Mouse (Mus musculus): ENCODE results near the gene Igdcc4.
A peak's percentile ranks its signal among the peaks of the same experiment; 100 is the strongest.

Gene Igdcc4

DNA sequence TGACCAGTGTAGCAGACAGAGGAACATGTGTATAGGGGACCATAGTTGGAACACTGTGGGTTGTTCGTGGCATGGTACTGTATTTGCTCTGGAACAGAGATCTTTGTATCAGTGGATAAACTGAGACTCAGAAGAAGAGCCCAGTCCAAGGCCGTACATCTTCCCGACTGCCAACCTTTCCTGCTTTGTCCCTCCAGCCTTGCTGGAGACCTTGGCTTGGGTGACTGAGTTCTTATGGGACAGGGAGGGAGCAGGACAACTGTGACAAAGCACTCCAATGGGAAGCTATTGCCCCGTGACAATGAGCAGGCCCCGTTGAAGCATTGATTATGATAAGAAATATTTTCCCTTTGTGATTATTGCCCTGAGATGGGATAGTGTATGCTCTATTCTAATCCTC is 10.4 kb downstream of the Igdcc4 start:
- no peak for DNase-seq (ENCODE audit: low read depth)

DNA sequence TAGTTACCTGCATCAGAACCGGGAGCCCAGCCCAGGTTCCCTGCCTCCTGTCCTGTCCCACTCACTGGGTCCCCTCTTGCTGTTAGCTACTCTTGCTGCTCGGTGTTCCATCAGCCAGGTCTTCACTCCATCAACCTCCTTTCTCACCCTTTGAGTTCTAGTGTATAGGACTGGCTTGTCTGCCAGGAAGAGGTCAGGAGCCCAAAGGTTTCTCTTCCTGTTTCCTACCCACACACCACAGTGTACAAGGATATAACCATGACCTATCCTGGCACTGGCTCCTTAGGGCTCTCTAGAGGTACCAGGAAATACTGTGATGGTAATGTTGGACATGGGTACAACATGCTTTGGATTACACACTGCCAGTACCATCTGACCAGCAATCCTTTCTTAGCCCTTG is 12.4 kb downstream of the Igdcc4 start:
- DNase-seq (ENCODE audit: low read depth): no peak

DNA sequence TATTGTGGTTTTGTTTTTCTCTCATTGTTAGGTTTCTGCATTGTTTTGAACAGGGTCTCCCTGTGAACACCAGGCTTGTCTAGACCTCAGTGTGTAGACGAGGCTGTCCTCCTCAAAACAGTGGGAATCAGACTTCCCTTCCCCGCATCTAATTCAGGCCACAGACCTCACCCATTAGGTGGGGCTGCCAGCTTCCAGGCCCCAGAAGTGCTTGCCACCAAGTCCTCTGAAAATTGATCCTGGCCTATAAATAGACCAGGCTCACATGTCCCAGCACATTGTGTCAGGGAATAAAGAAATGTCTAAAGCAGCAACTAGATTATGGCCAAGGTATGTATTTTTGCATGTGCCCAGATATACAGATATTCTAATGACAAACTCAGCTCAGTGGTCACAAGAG is 14.6 kb downstream of the Igdcc4 start:
- DNase-seq (ENCODE audit: low read depth): no peak

DNA sequence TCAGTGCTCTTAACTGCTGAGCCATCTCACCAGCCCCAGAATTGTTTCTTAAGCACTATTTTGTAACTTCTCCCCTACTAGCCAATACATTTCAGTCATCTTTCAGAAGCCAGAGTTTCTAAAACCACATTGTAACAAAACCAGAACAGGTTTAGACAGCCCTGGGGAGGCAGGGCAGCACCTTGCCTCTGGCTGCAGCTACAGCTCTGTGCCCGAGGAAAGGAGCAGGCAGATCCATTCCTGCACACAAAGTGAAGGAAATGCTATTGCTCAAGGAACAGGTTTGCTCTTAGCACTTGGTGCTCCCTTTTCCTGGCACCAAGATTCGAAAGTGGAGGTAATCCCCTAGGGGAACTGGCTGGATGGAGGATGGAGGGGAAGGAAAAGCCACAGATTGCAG is 16.2 kb downstream of the Igdcc4 start:
- DNase-seq (ENCODE audit: low read depth): no peak

DNA sequence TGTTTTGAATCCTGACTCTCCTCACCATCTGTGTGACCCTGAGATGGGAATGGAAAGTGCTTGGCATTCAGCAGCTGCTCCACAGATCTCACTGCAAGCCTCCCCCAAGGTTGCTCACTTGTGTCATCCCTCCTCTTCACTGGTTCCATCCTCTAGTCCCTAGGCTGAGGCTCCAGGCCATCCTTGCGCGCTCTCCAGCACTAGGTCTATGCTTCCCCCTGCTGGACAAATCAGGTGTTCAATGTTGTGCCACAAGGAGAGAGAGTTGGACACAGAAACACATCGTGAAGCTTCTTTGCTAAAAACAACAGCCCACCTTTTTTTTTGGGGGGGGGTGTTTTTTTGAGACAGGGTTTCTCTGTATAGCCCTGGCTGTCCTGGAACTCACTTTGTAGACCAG is 19.6 kb downstream of the Igdcc4 start:
- peak; percentile 63 for DNase-seq (ENCODE audit: low read depth)

DNA sequence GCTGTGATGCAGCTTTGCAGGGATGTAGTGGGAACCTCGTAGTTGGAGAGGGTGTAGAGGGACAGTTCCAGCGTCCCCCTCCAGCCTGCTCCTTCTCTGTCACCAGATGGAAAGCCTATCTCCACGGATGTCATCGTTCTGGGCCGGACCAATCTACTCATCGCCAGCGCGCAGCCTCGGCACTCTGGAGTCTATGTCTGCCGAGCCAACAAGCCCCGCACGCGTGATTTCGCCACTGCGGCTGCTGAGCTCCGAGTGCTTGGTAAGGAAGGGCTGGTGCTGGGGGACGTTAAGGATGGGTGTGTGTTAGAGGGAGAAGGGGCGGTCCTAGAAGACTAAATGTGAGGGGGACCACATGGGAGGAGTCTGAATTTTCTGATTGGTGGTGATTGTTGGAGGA is 21.3 kb downstream of the Igdcc4 start:
- DNase-seq (ENCODE audit: low read depth): no peak

DNA sequence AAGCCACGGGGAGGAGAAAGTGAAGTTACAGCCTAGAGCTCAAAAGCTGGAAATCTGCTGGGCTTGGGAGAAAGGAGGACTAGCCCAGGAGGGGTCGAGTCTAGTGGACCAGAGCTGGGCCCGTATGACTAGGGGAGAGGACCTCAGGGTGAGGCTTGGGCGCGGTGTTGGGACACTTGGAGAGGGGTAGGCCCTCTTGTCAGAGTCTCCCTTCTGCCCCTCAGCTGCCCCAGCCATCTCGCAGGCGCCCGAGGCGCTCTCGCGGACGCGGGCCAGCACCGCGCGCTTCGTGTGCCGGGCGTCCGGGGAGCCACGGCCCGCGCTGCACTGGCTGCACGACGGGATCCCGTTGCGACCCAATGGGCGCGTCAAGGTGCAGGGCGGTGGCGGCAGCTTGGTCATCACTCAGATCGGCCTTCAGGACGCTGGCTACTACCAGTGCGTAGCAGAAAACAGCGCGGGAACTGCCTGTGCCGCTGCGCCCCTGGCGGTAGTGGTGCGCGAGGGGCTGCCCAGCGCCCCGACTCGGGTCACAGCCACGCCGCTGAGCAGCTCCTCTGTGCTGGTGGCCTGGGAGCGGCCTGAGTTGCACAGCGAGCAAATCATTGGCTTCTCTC is 22.4 kb downstream of the Igdcc4 start:
- peak; percentile 33 for DNase-seq (ENCODE audit: low read depth)

DNA sequence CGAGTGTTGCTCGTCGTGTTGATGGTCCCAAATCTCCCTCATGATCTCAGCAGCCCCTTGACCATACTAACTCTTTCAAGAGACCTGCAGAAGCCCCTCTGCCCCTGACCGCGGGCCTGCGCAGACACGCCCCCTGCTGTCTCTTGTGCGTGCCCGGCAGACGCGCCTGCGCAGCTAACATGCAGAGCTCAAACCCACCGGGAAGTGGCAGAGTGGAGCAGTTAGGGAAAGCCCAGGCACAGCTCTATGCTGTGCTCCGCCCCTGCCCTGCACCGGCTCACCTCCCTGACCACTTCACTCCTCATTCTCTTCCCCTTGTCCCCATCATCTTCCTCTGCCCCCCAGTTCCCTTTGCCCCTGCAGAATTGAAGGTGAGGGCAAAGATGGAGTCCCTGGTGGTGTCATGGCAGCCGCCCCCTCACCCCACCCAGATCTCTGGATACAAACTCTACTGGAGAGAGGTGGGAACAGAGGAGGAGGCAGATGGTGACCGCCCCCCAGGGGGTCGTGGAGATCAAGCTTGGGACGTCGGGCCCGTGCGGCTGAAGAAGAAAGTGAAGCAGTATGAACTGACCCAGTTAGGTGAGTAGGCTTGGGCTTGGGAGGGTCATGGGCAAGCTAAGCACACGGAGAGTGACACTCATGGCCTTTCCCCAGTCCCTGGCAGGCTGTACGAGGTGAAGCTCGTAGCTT is 27.0 kb downstream of the Igdcc4 start:
- no peak for DNase-seq (ENCODE audit: low read depth)

DNA sequence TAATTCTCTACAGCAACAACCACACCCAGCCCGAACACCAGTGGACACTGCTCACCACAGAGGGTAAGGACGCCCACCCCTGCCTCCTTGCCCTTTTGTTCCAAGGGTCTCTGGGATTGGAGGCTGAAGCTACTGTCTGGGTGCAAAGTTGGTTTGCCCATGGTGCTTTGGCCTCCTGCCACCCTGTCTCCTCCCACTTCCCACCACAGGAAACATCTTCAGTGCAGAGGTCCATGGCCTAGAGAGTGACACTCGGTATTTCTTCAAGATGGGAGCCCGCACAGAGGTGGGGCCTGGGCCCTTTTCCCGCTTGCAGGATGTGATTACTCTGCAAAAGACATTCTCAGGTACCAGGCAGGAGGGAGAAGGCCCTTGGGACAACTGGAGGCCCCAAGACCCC is 30.4 kb downstream of the Igdcc4 start:
- no peak for DNase-seq (ENCODE audit: low read depth)

DNA sequence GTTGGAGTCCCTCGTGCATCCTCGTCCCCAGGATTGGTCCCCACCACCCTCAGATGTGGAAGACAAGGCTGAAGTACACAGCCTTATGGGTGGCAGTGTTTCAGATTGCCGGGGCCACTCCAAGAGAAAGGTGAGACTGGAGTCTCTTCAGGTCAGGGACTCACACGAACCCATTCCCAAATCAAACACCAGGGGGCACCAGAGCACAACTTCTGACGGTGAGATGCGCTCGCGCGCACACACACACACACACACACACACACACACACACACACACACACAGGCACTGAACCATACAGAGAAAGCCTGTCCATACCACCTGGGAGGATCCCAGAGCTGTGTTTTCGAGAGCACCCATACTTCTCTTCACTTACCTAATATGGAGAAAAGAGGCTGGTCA is 32.5 kb downstream of the Igdcc4 start:
- DNase-seq (ENCODE audit: low read depth): peak; percentile 90

DNA sequence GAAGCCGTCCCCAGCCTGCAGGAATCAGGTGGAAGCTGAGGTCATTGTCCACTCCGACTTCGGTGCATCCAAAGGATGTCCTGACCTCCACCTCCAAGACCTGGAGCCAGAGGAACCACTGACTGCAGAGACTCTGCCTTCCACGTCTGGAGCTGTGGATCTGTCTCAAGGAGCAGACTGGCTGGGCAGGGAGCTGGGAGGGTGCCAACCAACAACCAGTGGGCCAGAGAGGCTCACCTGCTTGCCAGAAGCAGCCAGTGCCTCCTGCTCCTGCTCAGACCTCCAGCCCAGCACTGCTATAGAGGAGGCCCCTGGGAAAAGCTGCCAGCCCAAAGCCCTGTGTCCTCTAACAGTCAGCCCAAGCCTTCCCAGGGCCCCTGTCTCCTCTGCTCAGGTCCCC is 33.8 kb downstream of the Igdcc4 start:
- DNase-seq (ENCODE audit: low read depth): no peak

DNA sequence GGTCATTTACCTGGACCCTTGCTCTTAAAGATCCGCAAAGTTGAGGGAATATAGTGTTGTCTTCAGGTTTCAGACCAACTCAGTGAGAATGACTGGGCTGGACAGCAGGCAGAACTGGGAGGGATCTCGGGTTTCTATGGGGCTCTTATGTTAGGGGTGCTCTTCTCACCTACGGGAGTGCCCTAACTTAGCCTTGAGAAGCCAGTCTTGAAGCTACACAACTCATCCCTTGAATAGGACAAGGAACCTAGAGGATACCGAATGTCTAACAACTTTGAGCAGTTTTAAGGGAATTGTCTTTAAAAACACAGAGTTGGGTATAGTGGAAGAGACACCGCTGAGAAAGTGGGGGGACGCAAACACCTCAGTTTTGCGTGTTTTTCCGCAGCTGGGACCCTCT is 39.2 kb downstream of the Igdcc4 start:
- no peak for DNase-seq (ENCODE audit: low read depth)

DNA sequence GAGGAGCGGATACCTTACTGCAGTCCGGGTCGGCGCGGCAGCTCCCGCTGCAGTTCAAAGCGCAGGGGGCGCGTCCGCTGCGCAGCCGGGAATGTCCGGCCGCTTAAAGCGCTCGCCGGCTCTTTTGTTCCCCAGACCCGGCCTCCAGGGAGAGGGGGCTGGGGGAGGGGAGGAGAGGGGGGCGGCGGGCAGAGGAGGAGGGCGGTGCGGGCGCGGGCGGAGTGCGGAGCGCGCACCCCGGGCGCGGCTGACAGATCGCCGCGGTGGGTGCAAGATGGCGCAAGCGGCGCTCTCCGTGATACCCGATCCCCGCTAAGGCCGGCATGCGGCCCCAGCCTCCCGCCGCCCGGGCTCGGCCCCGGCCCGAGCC is 39.6 kb downstream of the Igdcc4 start, which contains the start of gene Igdcc3:
Gene Igdcc3 (plus strand): TSS at position 254 of the 370 bp plus-strand sequence.
- no peak for DNase-seq (ENCODE audit: low read depth)

DNA sequence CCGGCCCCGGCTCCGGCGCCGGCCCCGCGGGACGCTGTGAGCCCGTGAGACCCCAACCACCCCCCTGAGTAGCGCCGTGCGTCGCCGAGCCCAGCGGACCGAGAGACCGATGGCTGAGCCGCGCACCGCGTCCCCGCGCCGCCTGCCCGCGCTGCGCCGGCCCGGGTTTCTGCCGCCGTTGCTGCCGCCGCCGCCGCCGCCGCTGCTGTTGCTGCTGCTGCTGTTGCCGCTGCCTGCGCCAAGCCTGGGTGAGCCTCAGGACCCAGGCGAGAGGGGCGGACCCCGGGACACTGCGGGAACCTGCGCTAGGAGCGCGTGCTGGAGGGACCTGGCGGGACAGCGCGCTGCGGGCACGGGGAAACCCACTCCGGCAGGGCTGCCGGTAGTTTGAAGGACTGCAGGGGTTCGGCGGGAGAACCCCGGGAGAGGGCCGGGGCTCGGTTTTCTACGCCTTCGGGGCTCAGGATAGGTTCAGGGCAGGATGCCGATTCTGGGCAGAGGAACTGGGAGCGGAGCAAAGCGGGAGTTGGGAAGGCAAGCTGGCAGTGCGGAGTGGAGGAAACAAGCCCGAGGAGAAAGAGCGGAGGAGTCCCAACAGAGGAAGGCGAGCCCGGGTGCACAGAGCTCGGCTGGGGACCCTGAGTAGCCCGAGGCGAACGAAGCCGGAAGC is 40.2 kb downstream of the Igdcc4 start:
- DNase-seq (ENCODE audit: low read depth): peak; percentile 29

DNA sequence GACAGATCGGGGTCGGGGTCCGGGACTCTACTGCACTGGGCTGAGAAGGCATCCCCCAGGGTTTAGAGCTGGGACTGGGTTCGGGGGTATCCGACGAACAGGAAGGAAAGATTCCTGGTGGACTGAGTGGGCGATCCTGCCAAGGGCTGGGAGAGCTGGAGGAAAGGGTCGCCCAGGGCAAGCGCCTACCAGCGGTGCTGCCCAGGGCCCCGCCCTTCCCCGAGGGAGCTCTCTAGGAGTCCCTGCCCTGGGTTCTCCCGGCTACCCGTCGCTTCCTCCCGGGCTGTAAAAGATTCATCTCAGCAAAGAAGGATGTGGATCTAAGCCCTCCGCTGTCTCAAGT is 40.7 kb downstream of the Igdcc4 start:
- no peak for DNase-seq (ENCODE audit: low read depth)

DNA sequence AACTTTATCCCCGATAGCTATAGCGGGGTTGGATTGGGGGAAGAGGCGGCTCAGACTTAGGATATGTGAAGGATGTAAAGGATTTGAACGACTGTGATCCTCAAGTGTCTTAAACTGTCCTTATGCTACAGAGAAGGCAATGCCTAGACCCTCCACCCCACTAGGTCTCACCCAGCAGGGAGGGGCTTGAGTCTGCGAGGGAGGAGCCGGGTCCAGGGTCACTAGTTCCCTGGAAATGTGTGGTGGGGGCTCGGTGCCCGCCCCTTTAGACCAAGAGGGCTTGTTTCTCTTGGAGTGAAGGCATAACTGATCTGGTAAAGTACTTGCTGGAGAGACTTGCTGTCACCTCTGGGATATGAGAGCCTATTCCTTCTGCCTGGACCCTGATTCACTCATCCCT is 41.1 kb downstream of the Igdcc4 start:
- no peak for DNase-seq (ENCODE audit: low read depth)

DNA sequence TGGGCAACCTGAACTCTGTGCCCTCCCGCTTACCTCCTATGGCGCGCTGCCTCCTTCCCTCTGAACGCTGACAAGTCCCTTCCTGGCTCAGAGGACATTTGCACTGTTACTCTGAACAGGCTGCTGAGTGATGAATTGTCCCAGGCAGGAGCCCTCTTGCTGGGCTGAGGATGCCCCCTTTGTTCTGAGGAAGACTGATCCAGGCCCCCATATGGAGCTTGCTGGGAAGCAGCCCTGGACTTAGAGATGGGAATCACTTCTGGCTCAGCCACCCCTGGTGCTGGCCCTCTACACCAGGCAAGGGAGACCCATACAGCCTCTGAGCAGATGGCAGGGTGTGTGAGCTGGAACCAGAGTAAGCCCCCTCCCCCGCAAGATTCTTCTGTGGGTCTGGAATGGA is 44.7 kb downstream of the Igdcc4 start:
- no peak for DNase-seq (ENCODE audit: low read depth)

DNA sequence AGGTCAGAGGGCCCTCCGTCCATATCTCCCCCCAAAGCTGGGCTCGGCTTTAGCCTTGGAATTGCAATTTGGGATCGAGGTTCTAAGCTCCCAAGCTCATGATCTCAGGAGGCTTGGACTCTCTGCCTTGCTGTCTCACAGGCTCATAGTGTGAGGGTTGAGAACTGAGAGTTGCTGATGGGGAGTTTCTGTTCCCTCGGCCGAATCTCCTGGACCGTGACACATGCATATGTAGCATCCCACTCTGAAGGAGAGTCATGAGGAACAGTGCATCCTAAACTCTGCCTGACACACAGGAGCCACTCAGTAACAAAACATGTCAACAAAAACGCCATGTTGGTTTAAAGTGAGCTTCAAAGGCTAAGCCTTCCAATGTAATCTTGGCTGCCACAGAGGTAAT is 47.2 kb downstream of the Igdcc4 start:
- no peak for DNase-seq (ENCODE audit: low read depth)

DNA sequence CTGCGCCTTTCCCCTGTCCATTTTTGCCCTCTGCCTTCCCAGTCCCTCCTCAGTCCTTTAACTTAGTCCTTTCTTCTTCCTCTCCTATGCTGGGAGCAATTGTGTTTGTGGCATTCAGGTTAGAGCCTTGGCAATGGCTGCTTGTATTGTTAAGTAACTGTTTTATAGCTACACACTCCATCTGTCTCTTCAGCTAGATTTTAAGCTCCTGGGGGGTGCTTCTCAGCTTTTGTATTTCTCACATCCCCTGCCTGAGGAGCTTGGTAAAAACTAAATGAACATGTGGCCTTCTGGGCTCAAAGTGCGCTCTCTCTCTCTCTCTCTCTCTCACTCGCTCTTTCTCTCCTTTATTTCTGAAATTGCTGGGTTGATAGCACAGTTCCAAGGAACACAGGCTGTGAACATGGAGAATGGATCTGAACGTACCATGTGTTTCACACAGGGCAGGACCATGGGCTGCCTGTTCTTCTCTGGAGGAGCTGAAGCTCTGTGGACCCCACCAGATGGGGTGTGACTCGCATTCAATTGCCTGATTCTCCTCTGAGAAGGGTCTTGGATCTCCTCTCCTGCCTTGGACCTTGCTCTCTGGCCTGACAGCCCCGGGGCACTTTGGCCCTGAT is 51.5 kb downstream of the Igdcc4 start:
- no peak for DNase-seq (ENCODE audit: low read depth)

DNA sequence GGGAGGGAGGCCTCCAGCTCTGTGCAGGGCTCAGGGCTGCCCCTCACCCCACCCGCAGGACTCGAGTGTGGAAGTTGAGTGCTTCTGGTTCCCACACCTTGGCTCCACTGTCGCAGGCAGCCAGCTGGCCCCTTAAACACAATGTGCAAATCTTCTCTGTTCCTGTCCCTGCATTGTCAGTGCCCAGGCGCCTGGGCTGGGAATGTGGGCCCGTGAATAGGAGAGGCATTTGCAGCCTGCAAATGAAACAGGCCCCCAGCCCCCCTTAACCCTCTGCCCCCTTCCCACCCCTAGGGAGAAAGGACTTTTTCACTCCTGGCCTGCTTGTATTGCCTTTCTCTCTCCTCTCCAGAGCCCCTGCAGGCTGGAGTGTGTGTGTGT is 52.0 kb downstream of the Igdcc4 start:
- DNase-seq (ENCODE audit: low read depth): no peak

DNA sequence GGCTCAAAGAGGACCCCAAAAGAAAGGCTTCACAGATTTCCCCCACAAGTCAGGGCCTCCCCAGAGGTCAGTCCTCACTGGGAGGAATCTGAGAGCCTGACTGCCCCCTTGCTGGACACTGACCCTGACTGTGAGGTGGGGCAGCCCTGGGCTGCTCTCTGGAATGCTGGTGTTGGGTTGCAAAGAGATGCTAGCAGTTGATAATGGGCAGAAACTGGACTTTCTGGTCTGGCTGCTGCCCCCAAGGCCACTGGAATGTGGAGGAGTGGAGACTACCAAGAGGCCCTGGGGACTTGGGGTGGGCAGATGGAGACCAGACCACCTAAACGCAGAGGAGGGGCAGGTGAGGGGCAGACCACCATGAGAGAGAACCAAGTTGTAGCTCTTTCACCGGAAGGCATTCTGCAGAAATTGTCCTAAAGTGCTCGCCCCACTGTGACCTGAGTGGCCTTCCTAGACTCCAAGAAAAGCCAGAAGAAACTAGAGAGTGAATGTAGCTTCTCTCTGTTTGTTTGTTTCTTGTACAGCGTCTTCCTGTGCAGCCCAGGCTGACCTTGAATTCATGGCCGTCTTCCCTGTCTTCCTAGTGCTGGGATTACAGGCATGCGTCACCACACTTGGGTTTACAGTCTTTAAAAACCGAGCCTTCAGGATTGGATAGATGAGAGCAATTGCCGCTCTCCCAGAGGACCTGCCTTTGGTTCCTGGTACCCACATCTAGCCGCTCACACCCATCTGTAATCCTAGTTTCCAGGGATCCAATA is 53.6 kb downstream of the Igdcc4 start:
- no peak for DNase-seq (ENCODE audit: low read depth)

DNA sequence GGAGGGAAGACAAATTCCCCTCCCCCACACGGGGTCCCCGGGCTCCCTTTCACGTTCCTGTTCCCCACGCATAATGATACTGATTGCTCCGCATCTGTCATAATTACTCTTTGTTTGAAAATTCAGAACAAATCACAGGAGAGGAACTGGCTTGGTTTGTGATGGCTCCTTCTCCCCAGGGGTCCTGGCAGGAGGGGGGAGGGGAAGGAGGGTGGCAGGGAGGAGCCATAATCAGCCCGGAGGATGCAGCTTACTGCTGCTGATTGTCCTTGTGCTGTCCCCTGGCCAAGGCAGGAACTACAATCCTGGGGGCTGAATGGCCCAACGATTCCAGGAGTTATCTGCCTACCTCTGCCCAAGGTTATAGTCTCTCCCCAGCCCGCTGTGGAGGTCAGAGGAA is 55.3 kb downstream of the Igdcc4 start:
- DNase-seq (ENCODE audit: low read depth): no peak

DNA sequence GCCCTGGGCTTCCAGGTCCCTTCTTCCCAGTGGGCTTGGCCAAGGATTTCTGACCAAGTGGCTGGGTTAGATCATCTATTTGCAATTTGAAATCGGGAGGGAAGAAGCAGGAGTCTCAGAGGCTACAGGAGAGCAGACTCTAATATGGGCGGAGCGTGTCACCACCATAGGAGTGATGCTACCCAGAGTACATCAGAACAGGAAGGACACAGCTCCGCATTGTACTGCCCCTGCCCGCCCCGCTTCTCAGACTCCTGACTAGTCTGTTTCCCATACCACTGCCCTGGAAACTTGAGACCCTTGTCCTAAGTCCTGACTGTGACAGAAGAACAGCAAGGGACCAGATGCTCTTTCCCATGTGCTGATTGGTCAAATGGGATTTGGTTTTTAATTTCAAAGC is 56.3 kb downstream of the Igdcc4 start:
- no peak for DNase-seq (ENCODE audit: low read depth)
